Mouse (Mus musculus): ENCODE measurements at regions not wholly inside any gene's neighbourhood (a gene's known extent, or its start where the extent isn't known, plus 50 kb on each side); places are given as distances from the start of the nearest gene placed in this dataset.

GRCm38 (mm10) chr2:28348453-28348852 is 98.1 kb upstream of the Ppp1r26 start:
- no peak for ATAC-seq (ENCODE audit: poor library complexity, severe bottlenecking)

DNA sequence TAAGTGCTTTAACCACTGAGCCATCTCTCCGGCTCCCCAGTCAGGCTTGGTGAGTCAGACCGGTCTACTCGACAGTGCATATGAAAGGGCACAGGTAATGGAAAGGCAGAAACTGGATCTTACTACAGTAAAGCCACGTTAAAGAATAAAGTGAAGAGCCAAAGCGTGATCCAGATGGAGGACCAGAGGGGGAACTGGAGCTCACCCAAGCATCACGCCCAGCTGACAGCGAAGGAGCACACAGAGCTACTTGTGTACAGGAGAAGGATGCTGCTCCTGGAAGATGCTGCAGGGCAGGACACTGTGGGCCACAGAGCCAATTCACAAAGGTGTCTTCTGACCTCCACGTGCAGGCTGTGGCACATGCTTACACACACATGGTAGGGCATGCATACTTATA is 96.7 kb upstream of the Ppp1r26 start:
- ATAC-seq (ENCODE audit: poor library complexity, severe bottlenecking): no peak

DNA sequence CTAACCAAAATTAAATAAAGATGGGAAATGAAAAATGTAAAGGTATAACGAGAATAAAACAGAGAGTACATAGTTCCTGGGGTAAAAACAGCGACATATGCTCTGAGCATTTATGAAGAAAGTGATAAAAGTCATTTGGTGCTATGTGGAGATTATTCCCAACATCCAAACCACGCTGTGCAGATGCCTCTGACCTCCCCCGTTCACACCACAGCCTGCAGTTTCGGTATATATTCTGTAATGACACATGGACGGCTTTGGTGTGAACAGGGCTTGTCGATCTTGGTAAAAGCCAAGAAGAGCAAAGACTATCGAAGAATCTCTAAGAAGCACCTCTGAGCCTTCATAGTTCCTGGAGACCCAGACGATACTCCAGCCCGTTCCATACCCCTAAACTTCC is 95.2 kb upstream of the Ppp1r26 start:
- no peak for ATAC-seq (ENCODE audit: poor library complexity, severe bottlenecking)

DNA sequence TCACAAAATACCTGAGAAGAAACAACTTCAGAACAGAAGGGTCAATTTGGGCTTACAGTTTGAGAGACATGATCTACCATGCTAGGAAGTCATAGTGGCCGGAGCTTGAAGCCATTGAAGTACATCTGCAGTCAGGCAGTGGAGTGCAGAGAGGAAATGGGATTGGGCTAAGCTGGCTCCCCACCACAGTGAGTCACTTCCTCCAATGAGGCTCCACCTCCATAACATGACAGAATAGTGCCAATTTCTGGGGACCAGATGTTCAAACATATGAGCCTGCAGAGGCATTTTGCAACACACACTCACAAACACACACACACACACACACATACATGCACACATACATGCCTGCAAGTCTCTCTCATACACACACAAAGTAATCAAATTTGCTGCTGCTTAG is 93.7 kb upstream of the Ppp1r26 start:
- ATAC-seq (ENCODE audit: poor library complexity, severe bottlenecking): peak; percentile 59; the same call in 1 of the 2 replicates

GRCm38 (mm10) chr2:28362199-28362598 is 84.4 kb upstream of the Ppp1r26 start:
- no peak for ATAC-seq (ENCODE audit: poor library complexity, severe bottlenecking)

DNA sequence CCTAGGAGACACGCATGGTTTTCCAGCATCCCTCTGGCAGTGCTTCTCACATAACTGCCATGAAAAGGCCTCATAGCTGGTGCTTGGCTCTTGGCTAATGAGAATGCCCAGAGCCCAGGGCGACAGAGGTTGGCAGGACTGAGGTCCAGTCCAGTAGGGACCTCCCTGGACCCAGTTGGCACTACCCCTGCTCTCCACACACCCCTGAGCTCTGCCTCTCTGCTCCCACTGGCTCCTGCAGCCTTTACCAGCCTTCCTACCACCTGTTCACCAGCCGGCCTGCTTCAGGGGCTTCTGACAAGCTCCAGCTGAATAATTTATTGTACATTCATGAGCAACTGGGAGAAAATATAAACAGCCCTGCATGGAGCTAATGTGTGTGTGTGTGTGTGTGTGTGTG is 82.0 kb upstream of the Ppp1r26 start:
- ATAC-seq (ENCODE audit: poor library complexity, severe bottlenecking): no peak

DNA sequence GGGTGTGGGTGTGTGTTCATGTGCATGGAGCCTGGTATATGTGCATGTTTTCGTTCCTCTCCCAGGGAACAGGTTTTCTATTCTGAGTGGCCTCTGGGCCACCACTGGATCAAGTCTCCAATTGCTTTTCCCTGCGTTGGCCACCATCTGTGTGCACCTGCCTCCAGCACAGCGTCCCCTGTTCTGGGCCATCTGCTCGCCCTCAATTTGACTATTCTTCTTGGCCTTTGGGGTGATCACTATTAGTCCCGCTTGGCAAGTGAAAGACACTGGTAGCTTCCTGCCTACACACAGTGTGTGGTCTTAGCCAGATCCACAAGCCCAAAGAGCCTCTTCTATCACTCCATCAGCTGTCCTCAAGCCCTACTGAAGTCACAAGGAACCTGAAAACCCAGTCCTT is 80.8 kb upstream of the Ppp1r26 start:
- no peak for ATAC-seq (ENCODE audit: poor library complexity, severe bottlenecking)

GRCm38 (mm10) chr2:28374838-28375237 is 71.8 kb upstream of the Ppp1r26 start:
- ATAC-seq (ENCODE audit: poor library complexity, severe bottlenecking): peak; percentile 60; the same call in 1 of the 2 replicates

- ATAC-seq (ENCODE audit: poor library complexity, severe bottlenecking): no peak
Observed at GRCm38 (mm10) chr2:28377948-28378822, 68.4 kb upstream of the Ppp1r26 start.

GRCm38 (mm10) chr2:28382051-28382802 is 64.4 kb upstream of the Ppp1r26 start:
- no peak for ATAC-seq (ENCODE audit: poor library complexity, severe bottlenecking)

DNA sequence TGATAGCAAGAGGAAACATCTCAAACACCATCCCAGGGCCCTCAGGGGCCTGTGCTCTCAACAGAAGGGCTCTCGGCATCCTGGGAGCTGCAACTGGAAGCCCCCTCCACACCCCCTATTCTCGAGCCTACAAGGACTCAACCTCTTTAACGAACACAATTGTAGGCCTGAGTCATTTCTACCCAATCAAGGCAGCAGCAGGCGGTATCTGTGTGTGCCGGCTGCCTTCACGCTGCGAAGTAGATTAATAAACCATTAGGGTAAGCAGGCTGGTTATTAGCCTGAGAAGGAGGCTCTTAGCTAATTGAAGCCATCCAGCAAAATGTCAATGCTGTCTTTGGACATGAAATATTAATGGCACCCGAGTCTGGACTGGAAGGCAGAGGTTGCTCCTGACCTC is 61.7 kb upstream of the Ppp1r26 start:
- no peak for ATAC-seq (ENCODE audit: poor library complexity, severe bottlenecking)

DNA sequence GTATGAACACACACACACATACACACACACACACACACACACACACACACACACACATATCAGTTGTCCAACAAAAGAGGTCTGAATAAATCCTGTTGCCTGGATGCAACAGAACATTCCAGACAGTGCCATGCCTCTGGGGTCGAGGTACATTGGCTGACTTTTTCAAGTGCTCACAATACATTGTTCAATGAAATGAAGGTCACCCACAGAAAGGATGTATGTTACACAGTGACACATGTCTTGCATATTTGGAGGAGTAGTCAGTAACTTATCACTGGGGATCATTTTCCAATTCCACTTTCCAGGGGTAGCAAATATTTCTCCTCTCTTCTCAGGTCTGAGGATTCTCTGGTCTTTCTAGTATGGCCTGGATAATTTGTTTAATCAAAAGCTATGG is 59.8 kb upstream of the Ppp1r26 start:
- no peak for ATAC-seq (ENCODE audit: poor library complexity, severe bottlenecking)

- no peak for ATAC-seq (ENCODE audit: poor library complexity, severe bottlenecking)
Observed at GRCm38 (mm10) chr2:28387422-28387836, 59.2 kb upstream of the Ppp1r26 start.

DNA sequence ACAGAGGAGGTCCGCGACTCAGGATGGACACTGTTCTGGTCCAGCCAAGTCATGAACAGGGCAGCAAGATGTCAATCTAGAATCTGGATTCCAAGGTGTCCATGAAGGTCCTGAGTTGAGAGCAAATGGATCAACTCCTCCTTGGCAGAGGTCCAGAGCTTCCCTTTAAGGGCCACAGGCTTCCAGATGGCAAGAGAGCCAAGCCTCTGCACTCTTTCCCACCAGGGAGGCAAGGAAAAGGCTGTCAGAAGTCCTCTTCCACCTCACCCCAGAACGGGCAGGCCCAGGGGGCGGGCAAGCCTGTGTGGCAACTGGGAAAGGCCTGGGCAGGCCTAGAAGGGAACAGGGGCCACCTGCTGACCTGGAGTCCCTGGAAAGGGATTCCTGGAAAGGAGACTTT is 58.7 kb upstream of the Ppp1r26 start:
- no peak for ATAC-seq (ENCODE audit: poor library complexity, severe bottlenecking)

DNA sequence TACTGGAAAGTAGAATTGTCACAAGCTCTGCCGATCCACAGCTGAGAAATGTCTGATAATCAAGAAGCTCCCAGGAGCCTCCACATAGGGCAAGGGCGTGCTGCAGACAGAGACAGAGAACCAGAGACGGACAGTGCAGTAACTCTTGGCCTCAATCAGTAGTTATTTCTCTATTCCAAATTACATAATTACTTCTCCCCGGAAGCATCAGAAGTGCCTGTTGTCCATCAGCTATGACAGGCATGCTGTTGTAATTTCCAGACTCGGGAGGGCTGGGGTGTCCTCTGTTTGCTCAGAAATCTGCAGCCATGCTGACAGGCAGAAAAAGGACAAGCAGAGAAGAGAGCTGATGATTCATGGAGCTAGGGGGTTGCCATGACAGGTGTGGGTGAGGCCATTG is 56.9 kb upstream of the Ppp1r26 start:
- peak; percentile 77 for ATAC-seq (ENCODE audit: poor library complexity, severe bottlenecking)

DNA sequence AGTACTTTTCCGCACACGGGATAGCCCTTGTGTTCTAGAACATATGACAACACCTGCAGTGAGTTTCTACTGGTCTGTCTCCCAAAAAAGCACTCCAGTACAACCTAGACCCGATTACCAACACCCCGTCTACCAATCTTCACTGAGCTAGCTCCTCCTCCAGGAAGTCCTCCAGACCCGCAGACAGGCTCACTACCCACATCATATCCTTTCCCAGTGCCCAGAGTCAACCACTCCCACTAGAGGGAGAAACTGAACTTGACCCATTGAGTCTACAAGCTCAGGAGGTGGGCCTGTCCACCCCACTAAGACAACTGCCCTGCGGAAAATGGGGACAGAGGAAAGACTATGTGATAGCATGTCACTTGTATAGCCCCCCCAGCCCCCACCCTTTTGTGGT is 51.2 kb upstream of the Ppp1r26 start:
- no peak for ATAC-seq (ENCODE audit: poor library complexity, severe bottlenecking)

Measured in megakaryocyte, adult 5-6 weeks (primary cell).